Mouse (Mus musculus) spleen, adult 2 months (tissue): ENCODE data around the gene Tnfrsf1a.

Experiments
- CTCF ChIP-seq: fragments of 200-500 bp; IDR thresholded peaks from 2 replicates; pipeline ENCODE4 v1.5.1; 2011; ENCODE audit warnings: mild to moderate bottlenecking, inconsistent platforms; ENCODE audit not compliant: insufficient read depth, insufficient read length, insufficient replicate concordance; ENCODE audit errors: extremely low read depth
- POLR2A ChIP-seq: fragments of 200-500 bp; IDR thresholded peaks from 2 replicates; pipeline ENCODE4 v1.6.1; 2011; ENCODE audit warnings: low read depth, low read length, inconsistent platforms

- TF ChIP-seq POLR2A, result no peak
- TF ChIP-seq CTCF, result no peak
These were observed 61.9 kb downstream of the Tnfrsf1a start for GRCm38 (mm10) chr6:125410995-125411547.
